ENCODE assay signal across 7 mouse cellular contexts in genomic region chr16:91618511-91619501, GRCm38 (mm10). TPM values are rescaled to one million over a fixed set of nuclear protein-coding genes. Genes with fewer than 3 reads are reported as not detected.
DNase-seq lines count a peak whose midpoint lies in the region; ATAC-seq lines count a peak whose summit lies in the region.

Gene Dnajc28, minus strand, starts transcription at chr16:91619026.

- H3K27me3 ChIP-seq in intestine, embryonic 15.5 days (replicated peaks): no peaks in the 10 kb centered on the region

- peak within 1 kb of the TSS; percentile 69 for H3K4me3 ChIP-seq in intestine, embryonic 15.5 days (replicated peaks)

- peak; percentile 97 for ATAC-seq in intestine, embryonic 15.5 days

- peak; percentile 90 for DNase-seq in adrenal gland, adult 2 months
- DNase-seq in embryo, embryonic 11 days: peak; percentile 85
- DNase-seq in gastrocnemius, postnatal 25 days: peak; percentile 75
- peak; percentile 82 to 90 for DNase-seq in left cerebral cortex, postnatal 25 days (ENCODE audit: low spot score in 2 of 2)
- DNase-seq in mesoderm, embryonic 11.5 days (ENCODE audit: low read depth, low spot score): peak; percentile 75
- DNase-seq in right cerebral cortex, postnatal 36 days (ENCODE audit: low spot score in 2 of 2): peak; percentile 70 to 75

- H3K36me3 ChIP-seq in intestine, embryonic 15.5 days: peaks cover 32% of the 10 kb centered on the region

- no peaks in the 10 kb centered on the region for H3K4me1 ChIP-seq in intestine, embryonic 15.5 days (replicated peaks)

- intact Hi-C loops in left cerebral cortex, postnatal 25 days (cut with DNase I): no loop called here

- no peak within 1 kb of the TSS for H3K27ac ChIP-seq in intestine, embryonic 15.5 days

- peak within 1 kb of the TSS; percentile 55 for H3K9ac ChIP-seq in intestine, embryonic 15.5 days

- 10% methylated on average over 39 of the region's 39 CpGs for WGBS in intestine, embryonic 15.5 days

- peak within 1 kb of the TSS; percentile 87 for H3K4me2 ChIP-seq in intestine, embryonic 15.5 days (replicated peaks)

- H3K9me3 ChIP-seq in intestine, embryonic 15.5 days: no peaks in the 10 kb centered on the region

RNA-seq across cellular contexts. Expression of gene Dnajc28, which starts in this region (rescaled TPM):
- 10 to 100 TPM; 10.3 to 16.6 TPM for total RNA-seq in adrenal gland, adult 2 months (2021)
- polyA plus RNA-seq in adrenal gland, adult 2 months (2012; rRNA removed): 0.64 and 0.70 TPM in 2 replicates
- 10 to 100 TPM; 11.8 to 12.7 TPM for total RNA-seq in gastrocnemius, postnatal 25 days (2021)
- polyA plus RNA-seq in intestine, embryonic 15.5 days (2015; fragmentation: Nextera tagmentation; extraction: Ambion mirVana): 2.1 and 2.5 TPM in 2 replicates
- total RNA-seq in left cerebral cortex, postnatal 25 days (2021): 1 to 10 TPM; 8.1 to 8.3 TPM
